Mouse (Mus musculus) gastrocnemius, postnatal 14 days (tissue): ENCODE results near the gene Ndufs6. TPM values are rescaled to one million over a fixed set of nuclear protein-coding genes. Genes with fewer than 3 reads are reported as not detected.

Experiments
- DNase-seq: peaks from one replicate; pipeline ENCODE4 v3.0.0; 2021; ENCODE audit warnings: mixed read lengths
- intact Hi-C: fragments of 180-260 bp; cut with DNase I; formaldehyde crosslinking; loops from one replicate; pipeline ENCODE4 v1.15.1; 2025; ENCODE audit warnings: low total_unique reads
- long read RNA-seq, 2 experiments: library from polyadenylated mRNA; stranded (forward); transcript quantifications; one replicate each; pipeline ENCODE4 v2.0.0; 2021
- total RNA-seq, 2 experiments: library from RNA; stranded (reverse); gene quantifications; 2 replicates each; pipeline ENCODE4 v1.2.3; 2021

Ndufs6 gene
- 100 to 1,000 TPM; 326 to 373 TPM for total RNA-seq
- long read RNA-seq, experiment 1, transcript Ndufs6-201 (4 exons, 568 nt) = major isoform, 119 of 135 reads
- long read RNA-seq, experiment 1, transcript Ndufs6-202 (4 exons, 534 nt) = minor isoform, 11 of 135 reads
- long read RNA-seq, experiment 1, partial matches to known transcripts = 3 of 135 reads
- long read RNA-seq, experiment 1, other reads (novel, unspliced or antisense) = 2 of 135 reads
- long read RNA-seq, experiment 2, transcript Ndufs6-201 (4 exons, 568 nt) = major isoform, 157 of 171 reads
- long read RNA-seq, experiment 2, transcript Ndufs6-202 (4 exons, 534 nt) = minor isoform, 6 of 171 reads
- long read RNA-seq, experiment 2, partial matches to known transcripts = 7 of 171 reads
- long read RNA-seq, experiment 2, other reads (novel, unspliced or antisense) = 1 of 171 reads

- intact Hi-C loops = no loop called here
- peak; percentile 91 for DNase-seq
Measured at GRCm38 (mm10) chr13:73327827-73328698, at the start of gene Ndufs6, which contains the start of gene Mrpl36. TSS of gene Ndufs6 (minus strand) at chr13:73328542. TSS of gene Mrpl36 (plus strand) at chr13:73328513.

DNA sequence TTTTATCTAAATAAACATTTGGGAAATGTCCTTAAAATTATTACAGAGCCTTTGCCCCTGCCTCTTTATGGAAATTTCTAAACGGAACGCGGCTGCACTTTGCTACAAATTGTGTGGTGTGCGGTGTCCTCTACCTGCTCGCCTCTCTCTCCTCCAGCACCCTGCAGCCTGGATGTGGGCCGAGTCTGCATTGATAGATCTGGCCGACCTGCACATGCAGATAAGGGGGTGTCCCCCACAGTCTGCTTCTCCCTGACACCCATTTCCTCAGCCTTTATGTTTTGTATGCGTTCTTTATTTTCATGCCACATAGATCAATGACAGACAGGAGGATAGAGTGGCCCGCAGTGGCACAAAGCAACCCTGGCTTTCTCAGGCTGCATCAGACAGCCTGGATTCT, 49.3 kb upstream of the Ndufs6 start:
- intact Hi-C loops = no loop called here
- no peak for DNase-seq

DNA sequence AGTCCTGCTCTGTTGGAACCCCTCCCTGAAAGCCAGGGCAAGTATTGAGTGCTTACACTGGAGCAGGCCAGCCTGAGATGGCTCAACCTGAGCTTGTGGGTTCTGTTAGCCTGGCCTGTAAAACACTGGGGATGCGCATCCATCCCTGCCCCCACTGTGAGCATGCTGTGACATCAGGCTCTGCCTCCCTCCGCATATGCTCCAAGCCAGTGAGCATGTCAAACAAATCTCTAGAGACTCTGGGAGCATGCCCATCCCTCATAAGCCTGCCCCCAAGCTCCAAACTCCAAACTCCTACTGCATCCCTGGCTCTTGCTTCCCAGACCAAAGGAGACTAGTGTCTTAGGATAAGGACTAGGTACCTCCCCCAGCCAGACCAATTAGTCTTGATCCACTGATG, 46.3 kb upstream of the Ndufs6 start:
- intact Hi-C loops = no loop called here
- DNase-seq = no peak

GRCm38 (mm10) chr13:73373367-73373766, 45.0 kb upstream of the Ndufs6 start:
- DNase-seq = no peak
- intact Hi-C loops = no loop called here

GRCm38 (mm10) chr13:73357106-73357505, 28.8 kb upstream of the Ndufs6 start:
- intact Hi-C loops = no loop called here
- DNase-seq = no peak

DNA sequence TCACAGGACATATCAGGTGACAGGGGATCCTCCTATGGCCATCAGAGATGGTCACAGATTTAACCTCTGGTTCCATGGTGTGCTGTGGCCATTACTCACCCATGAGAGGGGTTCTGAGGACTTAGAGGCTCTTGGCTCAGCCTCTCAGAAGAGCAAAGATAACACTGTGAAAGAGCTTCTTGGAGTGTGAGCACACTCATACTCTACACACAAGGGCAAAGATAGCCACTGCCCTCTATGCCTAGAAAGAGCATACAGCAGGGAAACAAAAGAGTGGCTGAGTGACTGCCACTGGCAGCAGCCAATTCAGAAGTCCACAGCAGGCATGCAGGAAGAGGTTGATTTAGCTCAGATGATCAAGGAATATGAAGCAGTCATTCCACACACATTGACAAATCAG, 24.1 kb upstream of the Ndufs6 start:
- intact Hi-C loops = no loop called here
- DNase-seq = no peak

- intact Hi-C loops = no loop called here
- DNase-seq = no peak
Measured at GRCm38 (mm10) chr13:73351910-73352309, 23.6 kb upstream of the Ndufs6 start.

DNA sequence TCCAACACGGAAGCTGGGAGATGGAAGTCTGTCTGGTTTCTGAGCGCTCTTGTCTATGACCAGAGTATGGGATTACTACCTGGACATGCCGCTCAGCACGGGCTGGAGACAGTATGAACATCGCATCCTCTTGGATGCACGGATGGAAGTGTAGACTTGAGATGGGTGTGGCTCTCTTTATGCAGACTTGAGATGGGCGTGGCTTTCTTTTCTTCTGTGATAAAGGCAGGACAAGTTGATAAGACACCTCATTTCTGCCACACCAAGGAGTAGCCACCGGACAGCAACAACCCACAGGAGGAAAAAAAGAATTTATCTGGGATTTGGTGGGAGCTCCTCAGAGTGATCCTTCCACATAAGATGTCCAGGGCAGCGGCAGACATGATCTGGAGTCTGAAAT, 22.4 kb upstream of the Ndufs6 start:
- DNase-seq = no peak
- intact Hi-C loops = no loop called here

- intact Hi-C loops = no loop called here
- no peak for DNase-seq
Measured at GRCm38 (mm10) chr13:73347922-73348650, 19.7 kb upstream of the Ndufs6 start.

DNA sequence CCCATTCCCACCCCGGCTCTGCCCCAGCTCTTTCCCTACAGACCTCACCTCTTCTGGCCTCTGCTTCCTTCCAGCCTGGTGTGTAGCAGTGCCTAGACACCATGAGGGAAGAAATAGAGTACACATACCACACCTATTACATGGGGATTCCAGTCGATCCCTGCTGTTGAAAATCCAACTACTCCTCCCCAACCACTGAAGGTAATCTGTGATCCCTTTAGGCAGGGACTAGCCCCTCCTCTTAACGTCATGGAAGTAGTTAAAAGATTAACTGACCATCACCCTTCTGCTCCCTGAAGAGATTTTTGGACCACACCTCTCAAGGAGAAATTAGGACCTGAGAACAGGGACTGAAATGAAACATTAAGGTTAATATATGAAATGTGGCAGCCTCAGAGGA, 18.8 kb upstream of the Ndufs6 start:
- no peak for DNase-seq
- intact Hi-C loops = no loop called here

GRCm38 (mm10) chr13:73346743-73347142, 18.4 kb upstream of the Ndufs6 start:
- no peak for DNase-seq
- intact Hi-C loops = no loop called here

DNA sequence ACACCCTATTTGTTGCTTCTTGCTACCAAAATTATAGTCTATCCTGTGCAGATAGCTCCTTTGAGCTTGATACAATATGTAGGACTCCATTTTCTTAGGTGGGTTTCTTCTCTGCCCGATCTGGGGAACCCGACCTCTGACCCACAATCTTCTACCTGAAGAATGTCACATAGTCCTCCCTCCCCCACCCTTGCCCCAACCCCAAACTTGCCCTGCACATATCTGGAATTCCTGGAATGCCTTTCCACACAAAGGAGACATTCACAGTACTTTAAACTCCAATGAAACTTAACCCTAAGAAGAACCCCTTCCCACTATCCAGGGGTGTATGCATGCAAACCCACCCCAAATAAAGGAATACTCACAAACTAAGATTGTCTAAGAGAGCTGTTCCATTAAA, 17.8 kb upstream of the Ndufs6 start:
- intact Hi-C loops = no loop called here
- DNase-seq = no peak

DNA sequence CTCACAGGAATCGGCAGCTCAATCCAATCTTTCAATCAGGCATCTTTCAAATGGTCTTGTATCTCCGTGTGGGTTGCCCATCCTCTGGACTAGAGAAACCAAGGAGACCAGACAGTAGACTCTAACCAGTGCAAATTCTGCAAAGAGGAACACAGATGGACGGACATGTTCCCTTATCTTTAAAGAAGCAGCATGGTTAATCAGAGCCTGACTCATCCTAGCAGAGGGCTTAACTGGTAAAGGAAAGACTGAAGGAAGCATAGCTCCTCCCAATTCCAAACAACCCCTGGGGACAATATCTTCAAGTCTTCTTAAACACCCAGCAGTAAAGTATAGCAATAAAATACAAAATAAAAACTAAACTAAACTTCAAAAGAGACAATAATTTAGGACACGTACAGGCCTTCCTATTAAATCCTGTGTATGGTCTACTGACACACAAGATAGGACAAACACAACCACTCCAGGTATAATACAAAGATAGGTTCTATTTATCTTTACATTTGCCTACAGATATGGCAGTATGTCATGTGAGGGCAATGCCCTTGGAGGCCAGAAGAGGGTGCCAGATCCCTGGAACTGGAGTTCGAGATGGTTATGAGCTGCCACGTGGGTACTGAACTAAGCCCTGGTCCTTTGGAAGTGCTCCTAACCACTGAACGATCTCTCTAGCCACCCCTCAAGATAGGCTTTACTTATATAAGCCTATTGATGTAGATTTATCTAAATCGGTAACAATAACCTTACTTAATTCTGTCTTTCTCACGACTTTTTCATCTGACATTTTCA, 17.0 kb upstream of the Ndufs6 start:
- DNase-seq = no peak
- intact Hi-C loops = no loop called here

- intact Hi-C loops = no loop called here
- no peak for DNase-seq
Measured at GRCm38 (mm10) chr13:73336753-73337152, 8.4 kb upstream of the Ndufs6 start.

DNA sequence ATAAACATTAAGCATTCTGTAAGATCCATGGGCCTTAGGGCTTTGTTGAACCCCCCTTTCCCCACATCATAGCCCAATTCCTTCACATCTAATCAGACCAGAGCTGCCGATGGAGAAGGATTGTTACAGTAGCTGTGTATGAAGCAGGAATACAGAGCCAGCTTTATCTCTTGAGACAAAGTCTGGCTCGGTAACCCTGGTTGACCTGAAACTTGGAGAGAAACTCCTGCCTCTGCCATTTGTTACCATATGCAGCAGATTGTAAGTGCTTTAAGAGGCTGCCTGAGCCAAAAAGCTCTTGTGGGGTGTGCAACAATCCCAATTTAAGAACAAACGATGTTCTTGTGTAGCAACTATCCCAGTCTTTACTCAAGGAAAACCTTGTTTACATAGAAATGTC, 3.4 kb upstream of the Ndufs6 start:
- intact Hi-C loops = no loop called here
- no peak for DNase-seq

DNA sequence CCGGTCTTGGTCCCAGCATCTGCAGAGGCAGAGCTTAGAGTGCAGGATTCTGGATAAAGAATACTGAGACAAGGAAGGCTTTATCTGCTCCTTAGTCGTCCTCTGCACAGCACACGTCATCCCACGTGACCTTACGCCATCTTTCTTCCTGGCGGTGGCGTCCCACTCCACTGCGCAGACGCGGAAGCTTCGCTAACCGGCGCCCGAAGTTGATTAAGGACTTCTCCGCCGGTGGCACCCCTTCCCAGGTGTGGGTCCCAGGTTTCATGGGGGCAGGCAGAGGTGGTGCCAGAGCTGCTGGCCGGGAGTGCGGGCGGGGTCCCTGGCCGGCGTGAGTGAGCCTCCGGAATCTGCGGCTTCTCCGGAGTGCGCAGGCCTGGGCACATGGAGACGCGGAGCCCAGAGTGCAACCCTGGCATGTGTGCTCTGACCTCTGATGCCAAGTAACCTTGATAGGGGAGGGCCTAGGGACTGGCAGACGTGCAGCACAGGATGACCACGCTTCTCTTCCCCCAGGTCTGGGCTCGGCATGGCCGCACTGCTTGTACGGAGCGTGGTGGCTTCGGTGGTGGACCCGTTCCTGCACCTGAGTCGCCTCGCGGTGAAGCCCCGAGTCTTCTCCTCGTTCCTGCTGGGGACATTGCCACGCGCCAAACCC, 2.6 kb upstream of the Ndufs6 start:
- DNase-seq = peak; percentile 87
- intact Hi-C loops = no loop called here

GRCm38 (mm10) chr13:73323406-73323805, 4.9 kb downstream of the Ndufs6 start:
- intact Hi-C loops = no loop called here
- no peak for DNase-seq

DNA sequence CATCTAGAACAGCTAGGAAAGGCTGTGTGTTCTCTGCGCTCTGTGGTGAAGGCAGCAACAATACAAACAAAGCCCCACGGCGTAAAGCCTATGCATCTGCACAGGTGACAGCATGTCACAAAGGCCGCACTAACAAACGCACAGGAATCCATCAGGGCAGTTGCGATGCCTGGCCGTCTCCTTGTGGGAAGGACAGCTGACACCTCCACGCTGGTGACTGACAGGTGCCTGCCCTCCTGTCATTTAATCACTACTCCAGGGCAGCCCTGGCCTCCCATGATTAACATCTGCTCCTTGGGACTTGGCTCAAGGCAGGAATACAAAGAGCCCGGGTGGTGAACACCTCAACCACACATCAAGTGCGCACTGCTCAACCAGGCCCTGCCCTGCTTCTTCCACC, 5.7 kb downstream of the Ndufs6 start:
- DNase-seq = no peak

GRCm38 (mm10) chr13:73320048-73320447, 8.3 kb downstream of the Ndufs6 start:
- no peak for DNase-seq
- intact Hi-C loops = no loop called here

More for the DNA sequence above, 5.7 kb downstream of the Ndufs6 start:
- intact Hi-C loops = no loop called here
